Mouse (Mus musculus) left cerebral cortex, postnatal 14 days (tissue): ENCODE data around the gene Abca6. TPM values are rescaled to one million over a fixed set of nuclear protein-coding genes. Genes with fewer than 3 reads are reported as not detected.
A peak's percentile ranks its signal among the peaks of the same experiment; 100 is the strongest.

Source experiments
- DNase-seq, 2 experiments: peaks; one replicate each; pipeline ENCODE4 v3.0.0; 2021 to 2022; ENCODE audit warnings: low spot score in 2 of 2, mixed read lengths in 1 of 2
- intact Hi-C: fragments of 180-260 bp; cut with DNase I; formaldehyde crosslinking; loops from one replicate; pipeline ENCODE4 v1.15.1; 2025
- total RNA-seq, 2 experiments: library from RNA; stranded (reverse); gene quantifications; 2 replicates each; pipeline ENCODE4 v1.2.3; 2021

The Abca6 gene
- total RNA-seq, 2 experiments from 2014 or later = 1.2 to 1.5 TPM

- no peak for DNase-seq
- intact Hi-C loops = no loop called here
Observed at GRCm38 (mm10) chr11:110217118-110217517, 34.5 kb downstream of the Abca6 start.

- intact Hi-C loops = no loop called here
- DNase-seq = no peak
Observed at GRCm38 (mm10) chr11:110203930-110204329, 47.6 kb downstream of the Abca6 start.

- DNase-seq = no peak
- intact Hi-C loops = no loop called here
Observed at GRCm38 (mm10) chr11:110198882-110199281, 52.7 kb downstream of the Abca6 start.

GRCm38 (mm10) chr11:110196561-110197306 is 54.8 kb downstream of the Abca6 start:
- intact Hi-C loops = no loop called here
- DNase-seq = no peak

GRCm38 (mm10) chr11:110195310-110195709 is 56.3 kb downstream of the Abca6 start:
- intact Hi-C loops = no loop called here
- no peak for DNase-seq

- no peak for DNase-seq
- intact Hi-C loops = no loop called here
Observed at GRCm38 (mm10) chr11:110171212-110171611, 80.4 kb downstream of the Abca6 start.

GRCm38 (mm10) chr11:110167459-110168251 is 83.9 kb downstream of the Abca6 start, which contains the start of gene Abca9:
Gene Abca9 (minus strand): TSS chr11:110168196.
- intact Hi-C loops = no loop called here
- peak; percentile 18 to 36 for DNase-seq

- peak in 1 of 2 experiments; percentile 13 for DNase-seq
- intact Hi-C loops = no loop called here
Observed at GRCm38 (mm10) chr11:110165822-110166221, 85.8 kb downstream of the Abca6 start.

GRCm38 (mm10) chr11:110165409-110165808 is 86.2 kb downstream of the Abca6 start:
- DNase-seq = no peak

GRCm38 (mm10) chr11:110157059-110157458 is 94.5 kb downstream of the Abca6 start:
- DNase-seq = no peak
- intact Hi-C loops = no loop called here

More at GRCm38 (mm10) chr11:110165409-110165808, 86.2 kb downstream of the Abca6 start:
- intact Hi-C loops = no loop called here

- DNase-seq = peak; percentile 22 to 49
Observed at GRCm38 (mm10) chr11:110155985-110156384, 95.6 kb downstream of the Abca6 start.

GRCm38 (mm10) chr11:110147640-110148039 is 103.9 kb downstream of the Abca6 start:
- DNase-seq = no peak
- intact Hi-C loops = no loop called here

More at GRCm38 (mm10) chr11:110155985-110156384, 95.6 kb downstream of the Abca6 start:
- intact Hi-C loops = no loop called here

GRCm38 (mm10) chr11:110145421-110145820 is 106.2 kb downstream of the Abca6 start:
- no peak for DNase-seq
- intact Hi-C loops = no loop called here

GRCm38 (mm10) chr11:110130760-110131159 is 120.8 kb downstream of the Abca6 start:
- DNase-seq = no peak
- intact Hi-C loops = no loop called here

Other genes with a start within 250 kb of the Abca6 start
- gene Abca8a, start 155.8 kb downstream of the Abca6 start, total RNA-seq = 1 to 10 TPM; 3.1 to 8.4 TPM
- 1 to 10 TPM; 7.1 to 8.8 TPM for gene Abca9, start 83.6 kb downstream of the Abca6 start, total RNA-seq
- 10 to 100 TPM; 36.2 to 38.6 TPM for gene Abca5, start 85.9 kb upstream of the Abca6 start, total RNA-seq
- gene Map2k6, start 147.3 kb upstream of the Abca6 start, total RNA-seq = 10 to 100 TPM; 22.8 to 25.1 TPM